Mouse (Mus musculus) limb, embryonic 10.5 days (tissue): ENCODE data around the gene Apba3. TPM values are rescaled to one million over a fixed set of nuclear protein-coding genes. Genes with fewer than 3 reads are reported as not detected.
A peak's percentile ranks its signal among the peaks of the same experiment; 100 is the strongest.

Experiments used
- DNase-seq: peaks from one replicate; pipeline ENCODE4 v3.0.0-alpha.2; 2017; ENCODE audit warnings: low spot score
- H3K27ac ChIP-seq: fragments of 300-500 bp; sonication (generic); 2 replicates; pipeline ENCODE4 v1.5.1; 2016; ENCODE audit warnings: mild to moderate bottlenecking
- H3K27me3 ChIP-seq: fragments of 300-500 bp; sonication (generic); 2 replicates; pipeline ENCODE4 v1.6.1; 2016; ENCODE audit warnings: low read depth, mild to moderate bottlenecking; ENCODE audit not compliant: poor library complexity, severe bottlenecking
- H3K36me3 ChIP-seq: fragments of 300-500 bp; sonication (generic); 2 replicates; pipeline ENCODE4 v1.6.1; 2016; ENCODE audit warnings: mild to moderate bottlenecking, moderate library complexity
- H3K4me1 ChIP-seq: fragments of 300-500 bp; sonication (generic); 2 replicates; pipeline ENCODE4 v1.6.1; 2016
- H3K4me3 ChIP-seq: fragments of 300-500 bp; sonication (generic); 2 replicates; pipeline ENCODE4 v1.5.1; 2016; ENCODE audit warnings: mild to moderate bottlenecking, moderate library complexity
- H3K9me3 ChIP-seq: fragments of 300-500 bp; sonication (generic); replicated peaks from 2 replicates; pipeline ENCODE4 v1.6.1; 2016; ENCODE audit warnings: mild to moderate bottlenecking
- WGBS: fragments of 180-500 bp; shearing (Covaris S2); methylation state at CpG from one replicate; pipeline ENCODE4 v1.1.7; 2016; 5-methylcytosine and 5-hydroxymethylcytosine counted together
- polyA plus RNA-seq: library from polyadenylated mRNA; unstranded; fragments of >200 nt; fragmentation: Nextera tagmentation; extraction: Ambion mirVana; gene quantifications from 2 replicates; pipeline ENCODE4 v1.2.1, GENCODE M21; 2016

The Apba3 gene
- polyA plus RNA-seq, 1 experiment from 2014 or later = 56.5 TPM

DNA sequence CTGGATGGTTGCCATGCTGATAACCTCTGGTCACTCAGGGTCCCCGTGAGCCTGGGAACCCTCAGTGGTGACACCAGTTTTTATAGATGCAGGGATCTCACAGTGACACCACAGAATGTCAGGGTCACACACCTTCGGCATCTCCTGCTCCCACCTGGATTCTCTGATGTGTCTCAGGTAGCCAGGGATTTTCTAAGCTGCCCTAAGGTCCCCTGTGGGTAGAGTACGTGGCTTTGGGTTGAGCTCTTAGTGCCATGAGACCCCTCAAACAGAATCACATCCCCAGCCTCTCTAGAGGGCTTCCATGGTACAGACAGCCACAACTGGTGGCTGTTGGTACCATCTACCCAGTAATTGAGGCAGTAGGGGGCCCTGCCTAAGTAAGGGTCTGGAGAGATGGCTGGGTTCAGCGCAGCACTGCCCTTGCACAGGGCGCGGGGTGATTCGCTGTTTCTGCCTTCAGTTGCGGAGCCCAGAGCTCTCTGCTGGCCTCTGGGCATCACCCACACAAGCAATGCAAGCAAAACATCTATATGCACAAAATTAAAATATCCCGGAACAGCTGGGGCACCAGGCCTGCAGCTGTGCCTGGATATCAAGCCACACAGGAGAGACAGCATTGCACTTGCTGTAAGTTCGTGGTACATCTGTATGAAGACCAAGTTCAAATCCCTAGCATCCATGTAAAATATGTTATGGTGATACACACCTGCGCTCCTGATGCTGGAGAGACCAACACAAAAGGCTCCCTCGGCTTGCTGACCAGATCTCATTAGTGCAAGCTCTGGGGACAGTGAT, 30.1 kb upstream of the Apba3 start:
- no peak for DNase-seq
- H3K4me1 ChIP-seq = peaks cover 38% of the 10 kb centered on the region
- no peak overlapping the region for H3K4me3 ChIP-seq
- H3K27ac ChIP-seq = no peak overlapping the region
- H3K9me3 ChIP-seq = no peaks in the 10 kb centered on the region
- WGBS = 85% methylated on average over 12 of the region's 12 CpGs
- H3K36me3 ChIP-seq = no peaks in the 10 kb centered on the region
- H3K27me3 ChIP-seq = peaks cover 67% of the 10 kb centered on the region

DNA sequence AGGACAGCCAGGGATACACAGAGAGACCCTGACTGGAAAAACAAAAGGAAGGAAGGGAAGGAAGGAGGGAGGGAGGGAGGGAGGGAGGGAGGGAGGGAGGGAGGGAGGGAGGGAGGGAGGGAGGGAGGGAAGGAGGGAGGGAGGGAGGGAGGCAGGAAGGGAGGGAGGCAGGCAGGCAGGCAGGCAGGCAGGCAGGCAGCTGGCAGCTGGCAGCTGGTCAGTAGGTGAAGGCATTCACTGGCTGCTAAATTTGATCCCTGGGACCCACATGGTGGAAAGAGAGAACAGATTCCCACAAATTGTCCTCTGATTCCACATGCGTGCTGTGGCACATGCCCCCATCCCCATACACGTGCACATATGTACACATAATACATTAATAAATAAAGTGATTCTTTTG, 28.1 kb upstream of the Apba3 start:
- Histone ChIP-seq H3K27me3 (peaks cover 74% of the 10 kb centered on the region), H3K27ac (no peak overlapping the region), H3K4me3 (no peak overlapping the region; the same call in 1 of the 2 replicates), H3K9me3 (no peaks in the 10 kb centered on the region), H3K4me1 (peaks cover 26% of the 10 kb centered on the region), H3K36me3 (no peaks in the 10 kb centered on the region)
- DNase-seq = no peak
- WGBS = 83% methylated on average over 2 of the region's 2 CpGs

DNA sequence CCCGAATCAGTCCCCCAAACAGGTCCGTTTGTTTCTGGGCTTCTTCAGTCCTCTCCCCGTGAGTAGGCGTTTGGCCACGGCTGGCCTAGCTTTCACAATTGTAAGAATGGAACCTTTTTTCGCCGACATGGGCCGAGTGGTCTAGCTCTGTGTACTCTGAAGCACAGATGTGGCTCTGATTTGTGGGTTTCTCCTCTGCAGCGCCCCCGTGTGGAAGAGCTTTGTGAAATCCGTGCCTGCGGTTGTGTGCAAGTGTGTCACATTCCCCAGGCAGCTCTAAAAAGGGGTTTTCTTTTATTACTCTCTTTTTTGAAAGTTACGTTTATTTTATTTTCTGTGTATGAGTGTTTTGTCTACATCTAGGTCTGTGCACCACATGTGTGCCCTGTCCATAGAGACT, 25.9 kb upstream of the Apba3 start:
- Histone ChIP-seq H3K4me3 (no peak overlapping the region), H3K27me3 (peaks cover 89% of the 10 kb centered on the region), H3K4me1 (peaks cover 34% of the 10 kb centered on the region), H3K27ac (no peak overlapping the region), H3K9me3 (no peaks in the 10 kb centered on the region), H3K36me3 (no peaks in the 10 kb centered on the region)
- DNase-seq = peak; percentile 82
- 25% methylated on average over 13 of the region's 13 CpGs for WGBS

DNA sequence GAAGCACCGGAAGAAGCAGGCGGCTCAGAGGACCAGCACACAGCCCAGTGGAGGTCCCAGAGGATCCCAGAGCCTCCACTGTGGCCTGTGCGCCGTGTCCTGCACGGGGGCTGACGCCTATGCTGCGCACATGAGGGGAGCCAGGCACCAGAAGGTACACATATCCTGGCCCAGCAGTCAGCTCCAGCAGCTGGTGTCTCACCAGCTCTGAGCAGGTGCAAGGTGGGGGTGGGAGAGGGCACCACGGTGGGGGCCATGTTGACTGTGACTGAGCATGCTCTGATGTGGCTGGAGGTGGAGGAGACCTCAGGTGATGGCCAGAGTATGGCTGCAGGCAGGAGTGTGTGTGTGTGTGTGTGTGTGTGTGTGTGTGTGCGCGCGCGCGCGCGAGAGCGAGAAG, 24.7 kb upstream of the Apba3 start:
- no peak for DNase-seq
- Histone ChIP-seq H3K36me3 (no peaks in the 10 kb centered on the region), H3K27ac (no peak overlapping the region), H3K27me3 (peaks cover 83% of the 10 kb centered on the region), H3K9me3 (no peaks in the 10 kb centered on the region), H3K4me3 (no peak overlapping the region), H3K4me1 (peaks cover 34% of the 10 kb centered on the region)
- 92% methylated on average over 16 of the region's 16 CpGs for WGBS

DNA sequence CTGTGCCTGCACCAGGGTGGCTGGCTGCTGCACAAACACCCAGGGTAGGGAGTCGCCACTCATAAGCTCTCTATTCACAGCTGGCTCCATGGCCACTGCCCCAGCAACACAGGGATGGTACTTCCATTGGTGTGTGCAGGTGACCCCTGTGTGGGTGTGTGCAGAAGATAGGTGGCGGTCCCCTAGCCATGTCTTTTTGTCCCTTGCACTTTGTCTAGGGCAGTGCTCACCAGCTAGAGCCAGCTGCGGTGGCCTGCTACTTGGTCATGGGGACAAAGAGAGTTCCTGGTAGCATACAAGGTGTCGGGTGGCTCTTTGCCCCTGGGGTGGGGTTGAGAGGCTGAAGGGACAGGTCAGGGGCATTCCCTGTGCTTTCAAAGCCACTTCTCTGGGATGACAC, 22.6 kb upstream of the Apba3 start:
- Histone ChIP-seq H3K4me1 (peaks cover 24% of the 10 kb centered on the region), H3K4me3 (no peak overlapping the region), H3K36me3 (no peaks in the 10 kb centered on the region), H3K9me3 (no peaks in the 10 kb centered on the region), H3K27me3 (peaks cover 62% of the 10 kb centered on the region), H3K27ac (no peak overlapping the region)
- WGBS = 69% methylated on average over 4 of the region's 4 CpGs
- DNase-seq = no peak

DNA sequence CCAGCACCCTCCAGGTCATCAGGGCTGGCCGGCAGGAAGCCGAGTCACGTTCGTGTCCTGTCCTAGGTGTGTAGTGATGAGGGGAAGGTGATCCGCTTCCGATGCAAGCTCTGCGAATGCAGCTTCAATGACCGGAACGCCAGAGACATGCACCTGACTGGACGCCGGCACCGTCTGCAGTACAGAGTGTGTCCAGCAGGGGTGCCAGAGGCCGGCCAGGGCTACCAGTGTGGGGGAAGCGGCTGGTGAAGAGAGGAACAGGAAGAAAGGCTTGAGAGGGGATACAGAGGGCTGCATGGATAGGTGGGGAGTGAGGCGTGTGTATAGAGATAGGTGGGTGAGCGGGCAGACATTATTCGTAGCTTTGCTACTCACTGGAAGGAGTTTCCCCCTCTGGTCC, 22.2 kb upstream of the Apba3 start:
- Histone ChIP-seq H3K9me3 (no peaks in the 10 kb centered on the region), H3K27me3 (peaks cover 57% of the 10 kb centered on the region), H3K27ac (peak overlapping the region; percentile 43), H3K4me1 (peaks cover 20% of the 10 kb centered on the region), H3K36me3 (no peaks in the 10 kb centered on the region), H3K4me3 (no peak overlapping the region)
- 12% methylated on average over 17 of the region's 17 CpGs for WGBS
- DNase-seq = peak; percentile 90

DNA sequence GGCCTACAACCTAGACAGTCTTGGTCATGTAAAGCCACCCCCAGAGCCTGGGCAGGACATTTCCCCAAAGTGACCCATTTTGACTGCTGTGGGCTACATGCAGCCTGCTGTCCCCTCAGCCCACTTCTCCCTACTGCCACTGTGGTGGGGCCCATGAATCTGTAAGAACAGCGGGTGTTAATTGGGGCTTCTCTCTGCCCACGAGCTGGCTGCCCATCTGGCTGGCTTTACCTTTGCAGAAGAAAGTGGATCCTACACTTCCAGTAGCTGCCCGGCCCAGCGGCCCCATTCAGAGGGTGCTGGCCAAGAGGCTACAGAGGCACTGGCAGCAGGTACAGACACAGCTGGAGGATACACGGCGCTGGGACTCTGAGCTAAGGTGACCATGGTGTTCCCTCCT, 21.6 kb upstream of the Apba3 start:
- Histone ChIP-seq H3K4me3 (no peak overlapping the region), H3K9me3 (no peaks in the 10 kb centered on the region), H3K27me3 (peaks cover 52% of the 10 kb centered on the region), H3K27ac (peak overlapping the region; percentile 43), H3K4me1 (peaks cover 14% of the 10 kb centered on the region), H3K36me3 (no peaks in the 10 kb centered on the region)
- WGBS = 88% methylated on average over 6 of the region's 6 CpGs
- DNase-seq = no peak

DNA sequence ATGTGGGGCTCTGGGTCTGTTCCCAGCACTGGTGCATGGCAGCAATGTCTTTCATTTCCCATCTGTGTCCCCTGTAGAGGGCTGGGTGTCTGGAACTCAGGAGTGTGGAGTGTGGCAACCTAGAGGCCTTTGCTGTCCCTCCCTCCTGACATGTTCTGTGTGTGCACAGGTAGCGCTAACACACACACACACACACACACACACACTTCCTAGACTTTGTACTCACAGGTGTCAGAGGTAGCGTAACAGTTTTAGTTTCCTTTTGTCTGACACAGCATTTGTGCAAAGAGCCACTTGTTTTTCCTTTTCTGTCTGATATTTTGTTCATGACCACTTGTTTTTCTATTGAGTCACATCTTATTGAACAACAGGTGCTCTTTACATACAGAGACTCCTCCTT, 19.0 kb upstream of the Apba3 start:
- peaks cover 50% of the 10 kb centered on the region for H3K27me3 ChIP-seq
- DNase-seq = no peak
- H3K27ac ChIP-seq = no peak overlapping the region
- H3K4me3 ChIP-seq = no peak overlapping the region
- peaks cover 23% of the 10 kb centered on the region for H3K4me1 ChIP-seq
- no peaks in the 10 kb centered on the region for H3K9me3 ChIP-seq
- 98% methylated on average over 2 of the region's 2 CpGs for WGBS
- H3K36me3 ChIP-seq = no peaks in the 10 kb centered on the region

DNA sequence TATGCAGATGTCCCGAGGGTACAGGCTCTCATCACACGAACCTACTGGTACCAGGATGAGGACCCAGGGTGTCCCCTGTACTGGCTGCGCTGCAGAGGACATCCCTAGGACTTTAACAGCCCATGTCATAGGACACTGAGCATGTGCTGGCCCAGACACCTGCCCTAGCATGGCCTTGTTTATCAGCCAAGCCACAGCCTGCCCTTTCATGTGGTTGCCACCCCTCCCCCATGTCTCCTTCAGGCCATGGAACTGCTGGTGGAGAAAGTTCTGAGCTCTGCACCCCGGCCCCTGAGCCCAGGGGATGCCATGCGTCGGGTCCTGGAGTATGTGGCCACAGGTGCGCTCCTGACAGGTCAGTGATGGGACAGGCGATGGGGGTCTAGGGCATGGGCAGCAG, 17.3 kb upstream of the Apba3 start:
- no peak overlapping the region for H3K27ac ChIP-seq
- WGBS = 83% methylated on average over 8 of the region's 8 CpGs
- no peak for DNase-seq
- H3K36me3 ChIP-seq = no peaks in the 10 kb centered on the region
- peaks cover 50% of the 10 kb centered on the region for H3K27me3 ChIP-seq
- H3K4me1 ChIP-seq = peaks cover 26% of the 10 kb centered on the region
- H3K9me3 ChIP-seq = no peaks in the 10 kb centered on the region
- H3K4me3 ChIP-seq = no peak overlapping the region

DNA sequence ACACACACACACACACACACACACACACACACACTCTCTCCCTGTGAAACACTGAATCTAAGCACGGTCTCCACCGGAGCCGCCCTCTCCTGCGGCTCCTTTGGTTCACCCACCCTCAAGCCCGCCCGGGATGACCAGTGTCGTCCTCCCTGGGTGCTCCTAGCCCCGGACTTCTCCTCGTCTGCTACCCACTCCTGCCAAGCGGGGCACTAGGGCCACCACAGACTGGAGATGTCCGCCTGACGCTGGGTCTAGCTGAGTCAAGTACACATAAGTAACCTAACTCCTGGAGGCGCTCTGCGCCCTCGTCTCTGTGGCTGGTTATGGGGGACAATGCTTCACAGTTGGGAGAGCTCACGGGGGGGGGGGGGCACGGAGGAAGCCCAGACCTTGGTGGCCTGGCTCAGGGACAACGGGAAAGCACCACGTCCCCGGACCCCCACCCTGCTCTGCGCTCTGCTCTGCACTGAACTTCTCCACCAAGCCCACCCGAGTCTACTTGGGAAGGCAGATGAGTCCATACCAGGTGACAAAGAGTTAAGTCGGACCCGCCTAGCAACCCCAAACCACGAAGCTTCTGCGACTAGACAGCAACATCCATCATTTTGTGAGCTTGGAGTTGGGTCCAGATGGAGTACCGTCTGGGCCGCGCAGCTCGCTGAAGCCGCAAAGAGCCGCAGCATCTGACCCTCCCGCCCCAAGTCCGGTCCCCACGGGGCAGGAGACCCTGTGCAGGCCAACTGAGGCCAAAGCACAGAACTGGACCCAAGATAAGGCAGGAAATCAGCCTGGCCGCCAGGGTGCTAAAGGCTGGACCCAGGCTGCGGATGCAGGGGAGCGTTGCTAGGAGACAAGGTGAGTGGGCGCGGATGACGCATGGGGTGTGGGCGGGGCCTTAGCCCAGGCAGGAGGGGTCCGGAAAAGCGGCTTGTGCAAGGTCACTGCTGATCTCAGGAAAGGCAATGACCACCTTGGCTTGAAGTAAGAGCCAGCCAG, 14.0 kb upstream of the Apba3 start, which contains the start of gene Matk:
Gene Matk (plus strand): TSS at position 512 of the 996 bp plus-strand sequence.
- peaks cover 25% of the 10 kb centered on the region for H3K4me1 ChIP-seq
- peak within 1 kb of the TSS; percentile 45 for H3K4me3 ChIP-seq
- no peaks in the 10 kb centered on the region for H3K9me3 ChIP-seq
- H3K27me3 ChIP-seq = peaks cover 74% of the 10 kb centered on the region
- WGBS = 9% methylated on average over 44 of the region's 44 CpGs
- H3K27ac ChIP-seq = peak within 1 kb of the TSS; percentile 31; the same call in 1 of the 2 replicates
- H3K36me3 ChIP-seq = no peaks in the 10 kb centered on the region
- peak; percentile 81 for DNase-seq

DNA sequence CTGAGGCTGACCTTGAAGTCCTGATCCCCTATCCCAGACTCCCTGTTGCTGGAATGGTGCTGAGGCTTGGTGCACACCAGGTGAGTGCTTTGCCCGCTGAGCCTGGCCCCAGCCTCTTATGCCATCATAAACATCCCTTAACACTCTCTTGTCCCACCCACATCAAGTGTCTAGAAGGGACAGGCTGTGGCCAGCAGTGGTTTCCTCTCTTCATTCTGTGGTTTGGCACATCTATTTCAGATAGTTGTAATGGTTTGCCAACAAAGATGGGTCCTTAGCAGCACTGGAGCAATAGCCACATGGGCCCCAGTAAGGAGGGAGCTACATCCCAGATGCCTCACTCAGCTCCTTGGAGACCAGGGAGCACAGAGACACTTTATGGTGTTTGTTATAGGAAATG, 11.9 kb upstream of the Apba3 start:
- Histone ChIP-seq H3K27ac (no peak overlapping the region), H3K27me3 (peaks cover 96% of the 10 kb centered on the region)
- WGBS = 70% methylated on average over 1 of the region's 1 CpGs

DNA sequence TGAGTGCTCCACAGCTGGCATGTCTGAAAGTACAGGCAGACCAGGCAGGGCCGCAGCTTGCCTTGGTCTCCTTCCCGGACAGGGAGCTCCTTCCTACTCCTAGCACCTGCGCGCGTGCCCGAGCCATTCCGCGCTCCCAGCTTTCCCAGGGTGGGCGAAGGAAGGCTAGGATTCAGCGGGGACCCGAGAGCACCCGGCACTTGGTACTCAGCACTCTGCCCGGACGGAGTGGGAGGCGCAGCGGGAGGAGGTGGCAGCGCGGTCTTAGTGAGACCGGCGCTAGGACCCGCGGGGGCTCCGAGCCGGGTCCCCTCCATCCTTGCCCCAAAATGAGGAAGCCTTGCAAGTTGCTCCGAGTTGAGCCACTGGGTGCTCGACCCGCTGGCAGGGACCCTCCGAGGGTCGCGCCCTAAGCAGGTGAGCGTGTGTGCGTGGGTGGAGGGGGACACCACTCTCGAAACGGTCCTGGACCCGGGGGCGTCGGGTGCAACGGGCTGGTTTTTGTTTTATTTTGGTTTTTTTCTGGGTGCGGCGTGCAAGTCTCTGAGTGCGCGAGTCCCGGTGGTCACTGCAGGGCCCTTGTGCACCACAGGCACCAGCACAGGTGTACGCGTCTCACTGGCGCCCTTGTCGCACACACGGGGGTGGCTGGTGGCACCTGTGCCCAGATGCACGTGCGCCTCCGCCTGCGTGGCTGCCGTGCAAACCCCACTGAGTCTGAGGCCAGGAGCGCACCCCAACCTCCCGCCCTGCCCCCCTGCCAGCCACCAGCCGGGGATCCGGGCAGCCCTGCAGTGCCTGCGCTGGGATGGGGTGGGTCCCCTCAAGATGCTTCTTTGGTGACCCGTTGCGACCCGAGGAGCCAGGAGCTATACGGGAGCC, 9.4 kb upstream of the Apba3 start:
- H3K4me1 ChIP-seq = peaks cover 34% of the 10 kb centered on the region
- H3K4me3 ChIP-seq = peak overlapping the region; percentile 51
- H3K27ac ChIP-seq = peak overlapping the region; percentile 39; the same call in 1 of the 2 replicates
- 2% methylated on average over 62 of the region's 62 CpGs for WGBS
- H3K36me3 ChIP-seq = peaks cover 14% of the 10 kb centered on the region
- H3K27me3 ChIP-seq = peaks cover 88% of the 10 kb centered on the region
- H3K9me3 ChIP-seq = no peaks in the 10 kb centered on the region
- peak; percentile 63 for DNase-seq

More for the DNA sequence above, 11.9 kb upstream of the Apba3 start:
- Histone ChIP-seq H3K4me3 (no peak overlapping the region), H3K36me3 (no peaks in the 10 kb centered on the region), H3K9me3 (no peaks in the 10 kb centered on the region), H3K4me1 (peaks cover 40% of the 10 kb centered on the region)
- no peak for DNase-seq
